Mouse (Mus musculus): ENCODE results near the gene Acot8.

DNA sequence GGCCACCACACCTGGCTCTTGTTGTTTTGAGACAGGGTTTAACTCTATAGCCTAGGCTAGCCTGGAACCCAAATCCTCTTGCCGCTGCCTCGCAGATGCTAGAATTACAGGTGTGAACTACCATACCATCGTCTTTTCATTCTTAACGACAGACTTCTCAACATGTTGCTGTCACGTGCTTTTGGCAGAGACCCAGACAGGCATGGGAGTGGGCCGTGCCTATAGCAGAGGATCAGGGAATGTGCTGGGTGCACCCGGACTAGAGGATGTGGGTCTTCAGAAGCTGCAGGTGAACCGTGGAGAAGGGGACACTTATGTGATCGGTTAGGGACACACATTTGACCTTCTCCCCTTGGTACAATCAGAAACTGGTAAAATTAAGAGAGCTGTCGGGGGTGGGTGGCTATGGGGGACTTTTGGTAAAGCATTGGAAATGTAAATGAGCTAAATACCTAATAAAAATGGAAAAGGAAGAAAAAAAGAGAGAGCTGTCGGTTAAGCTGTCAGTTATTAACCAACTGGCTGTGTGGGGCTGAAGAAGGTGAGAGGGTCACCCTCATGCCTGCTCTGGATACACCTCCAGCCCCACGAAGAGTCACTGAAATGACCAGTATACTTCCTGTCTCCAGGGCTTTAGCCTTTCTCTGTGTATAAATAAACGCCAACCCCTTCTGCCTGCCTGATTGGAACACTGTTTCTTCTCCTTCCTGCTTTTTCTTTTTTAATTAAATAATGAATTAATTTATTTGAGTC, 4.3 kb downstream of the Acot8 start:
- TF ChIP-seq CTCF (IDR thresholded peaks at IDR 0.05; ENCODE audit: control insufficient read depth, insufficient read depth, insufficient replicate concordance, low read depth, low read length) (no peak), POLR2A (IDR thresholded peaks at IDR 0.05; ENCODE audit: control insufficient read depth, low read depth, low read length) (no peak)
